Mouse (Mus musculus) inflammation-experienced regulatory T-cells, adult 6 months (primary cell): ENCODE measurements around the gene Lrmda. TPM values are rescaled to one million over a fixed set of nuclear protein-coding genes. Genes with fewer than 3 reads are reported as not detected.

Experiments used
- ATAC-seq: one replicate; pipeline ENCODE4 v1.8.0; 2017
- polyA plus RNA-seq, 3 experiments: library from polyadenylated mRNA; unstranded; fragments of 100-300 nt; shearing (Covaris generic); gene quantifications; one replicate each; pipeline ENCODE4 v1.2.1; 2017

Lrmda gene
- polyA plus RNA-seq, 3 experiments from 2014 or later = not detected

DNA sequence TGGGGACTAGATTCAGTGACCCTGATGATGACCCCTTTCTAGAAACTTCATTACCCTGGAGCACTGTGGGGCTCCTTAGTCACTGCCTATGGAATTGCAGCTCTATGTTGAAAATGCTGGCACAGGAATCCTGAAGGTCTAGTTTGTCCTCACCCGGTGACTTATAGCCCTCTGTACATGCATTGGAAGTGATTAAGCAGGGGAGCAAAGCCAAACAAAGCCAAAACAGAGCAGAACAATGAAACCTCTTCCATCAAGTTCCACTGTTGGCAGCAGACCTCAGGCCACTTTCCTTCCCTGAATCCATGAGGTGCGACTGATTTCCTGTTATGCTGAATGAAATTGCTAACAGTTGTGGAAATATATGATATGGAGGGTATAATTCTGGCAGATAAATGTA, 578.0 kb downstream of the Lrmda start:
- no peak for ATAC-seq

DNA sequence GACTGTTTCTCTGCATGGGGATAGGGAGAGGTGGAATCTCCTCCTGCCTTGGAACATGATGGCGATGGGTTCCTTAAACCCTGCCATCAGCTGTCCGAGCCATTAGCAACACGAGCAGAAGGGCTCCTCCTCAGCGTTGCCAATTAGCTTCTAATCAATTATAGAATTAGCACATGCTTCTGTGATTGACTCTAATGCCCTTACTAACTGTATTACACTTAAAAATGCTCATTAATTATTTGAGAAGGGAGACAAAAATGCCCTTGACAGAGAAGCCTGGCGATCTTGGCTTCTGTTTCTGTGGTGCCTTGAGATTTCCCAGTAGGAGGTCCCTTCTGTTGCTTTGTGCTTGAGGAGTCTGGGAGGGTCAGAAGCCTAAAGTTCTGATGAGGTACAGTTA, 579.1 kb downstream of the Lrmda start:
- ATAC-seq = no peak

DNA sequence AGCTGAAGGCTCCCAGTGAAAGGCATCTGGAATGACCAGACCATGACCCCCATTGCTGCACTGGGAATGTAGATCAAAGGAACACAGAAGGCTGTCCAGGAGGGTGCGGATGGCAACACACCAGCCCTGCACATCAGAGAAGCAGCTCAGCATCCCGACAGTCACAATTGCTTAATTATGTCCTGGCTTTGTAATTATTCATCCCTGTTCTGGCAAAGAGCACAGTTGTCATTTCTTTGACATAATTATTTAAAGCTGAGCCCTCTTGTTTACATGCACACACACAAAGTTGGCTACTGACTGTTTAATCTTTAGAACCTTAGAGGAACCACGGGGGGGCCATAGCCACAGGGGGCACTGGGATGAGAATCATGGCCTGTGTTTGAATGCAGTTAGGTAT, 580.7 kb downstream of the Lrmda start:
- ATAC-seq = no peak

DNA sequence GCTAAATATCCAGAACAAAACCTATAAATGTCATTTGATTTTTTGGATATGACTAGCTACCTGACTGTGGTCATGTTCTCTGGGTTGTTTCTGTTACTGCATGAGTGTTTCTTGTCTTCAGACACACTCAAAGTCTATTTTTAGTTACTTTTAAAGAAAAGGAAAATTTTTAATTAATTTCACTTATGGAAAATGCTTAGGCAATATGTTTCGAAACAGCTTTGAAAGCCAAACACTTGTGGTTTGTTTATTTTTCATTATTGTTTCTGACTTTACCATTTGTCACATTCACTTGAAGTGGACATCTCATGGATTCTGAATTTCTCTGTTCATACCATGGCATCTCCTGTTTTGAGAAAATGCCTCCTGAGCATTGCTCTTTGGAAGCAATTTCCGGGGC, 582.8 kb downstream of the Lrmda start:
- no peak for ATAC-seq

DNA sequence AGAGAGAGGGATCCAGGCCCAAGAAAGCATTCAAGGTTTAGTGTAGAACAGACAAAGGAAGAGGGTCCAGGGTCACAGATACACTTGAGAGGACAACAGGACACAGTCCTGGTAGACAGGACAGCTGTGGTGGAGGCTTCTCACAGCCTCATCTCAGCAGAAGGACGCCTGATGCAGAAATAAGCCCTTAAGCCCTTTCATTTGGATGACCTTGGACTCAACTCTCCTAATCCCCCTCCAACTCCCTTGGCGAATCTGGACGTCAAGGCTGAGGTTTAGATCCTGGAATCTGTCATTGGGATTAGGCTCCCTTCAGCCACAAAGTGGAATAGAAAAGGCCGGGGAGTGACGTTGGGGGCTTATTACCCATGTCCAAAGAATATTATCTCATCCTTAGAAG, 589.1 kb downstream of the Lrmda start:
- ATAC-seq = no peak

DNA sequence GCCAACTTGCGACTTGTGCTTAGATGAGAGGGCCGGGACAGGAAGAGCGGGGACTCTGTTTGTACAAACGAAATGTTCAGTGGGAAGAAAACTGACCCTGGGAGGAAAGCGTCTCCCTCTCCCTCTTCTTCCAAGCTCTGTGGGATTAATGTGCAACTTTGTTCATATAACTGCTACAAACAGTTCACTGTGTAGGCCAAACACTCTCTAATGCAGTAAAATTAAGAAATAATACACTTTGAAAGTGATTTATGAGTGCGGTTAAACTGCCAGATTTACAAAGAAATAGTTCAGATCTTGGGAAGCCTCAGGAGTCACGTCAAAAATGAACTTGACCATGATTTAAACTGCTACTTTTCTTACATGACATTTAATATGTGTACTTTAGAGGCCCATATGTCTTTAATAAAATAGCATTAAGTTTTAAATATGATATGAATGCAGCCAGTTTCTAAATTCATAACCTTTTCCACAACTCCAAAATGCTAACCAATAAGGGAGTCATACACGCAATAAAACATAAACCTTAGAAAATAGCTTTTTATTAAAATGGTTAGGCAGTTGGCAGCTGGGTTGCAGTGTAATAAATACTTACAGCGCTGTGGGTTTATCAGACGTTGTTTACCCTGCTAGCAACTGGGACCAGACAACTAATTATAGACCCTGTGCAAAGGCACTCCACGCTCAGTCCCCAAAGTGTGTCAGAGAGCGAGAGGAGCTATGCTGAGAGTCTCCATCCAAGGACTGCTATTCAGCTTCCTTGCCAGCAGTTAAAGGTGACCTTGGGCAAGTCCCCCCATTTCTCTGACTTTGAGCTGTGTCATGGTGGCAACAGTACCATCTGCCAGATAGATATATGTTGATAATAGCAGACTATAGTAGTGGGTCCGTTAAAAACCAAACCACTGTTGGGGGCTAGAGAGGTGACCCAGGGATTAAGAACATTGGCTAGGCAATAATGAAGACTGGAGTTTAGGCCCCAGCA, 590.0 kb downstream of the Lrmda start:
- no peak for ATAC-seq

DNA sequence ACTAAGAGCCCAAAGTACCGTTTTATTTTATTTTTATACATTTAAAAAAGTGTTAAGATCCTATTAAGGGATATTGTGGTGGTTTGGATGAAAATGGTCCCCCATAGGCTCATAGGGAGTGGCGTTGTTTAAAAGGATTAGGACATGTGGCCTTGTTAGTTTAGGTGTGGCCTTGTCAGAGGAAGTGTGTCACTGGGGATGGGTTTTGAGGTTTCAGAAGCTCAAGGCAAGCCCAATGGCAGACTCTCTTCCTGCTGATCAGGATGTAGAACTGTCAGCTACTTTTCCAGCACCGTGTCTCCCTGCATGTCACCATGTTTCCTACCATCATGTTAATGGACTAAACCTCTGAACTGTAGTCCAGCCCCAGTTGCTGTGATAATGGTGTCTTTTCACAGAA, 591.5 kb downstream of the Lrmda start:
- ATAC-seq = no peak

DNA sequence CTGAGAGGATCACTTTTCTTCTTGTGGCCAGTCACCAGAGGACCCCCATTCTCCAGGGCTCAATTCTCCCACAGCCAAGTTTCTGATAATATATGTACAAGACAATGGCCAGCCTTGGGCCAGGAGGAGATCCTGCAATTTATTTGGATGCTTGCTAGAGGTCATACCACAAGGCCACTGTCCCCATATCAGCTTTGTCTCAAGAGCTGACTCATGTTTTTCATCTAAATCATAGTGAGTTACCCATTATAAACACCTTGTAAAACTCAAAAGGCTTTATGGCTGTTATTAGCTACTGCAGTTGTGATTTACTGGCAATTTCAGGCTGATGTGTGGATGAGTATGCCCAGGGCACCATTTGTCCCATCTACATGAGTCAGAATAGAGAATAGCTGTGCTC, 600.7 kb downstream of the Lrmda start:
- no peak for ATAC-seq

DNA sequence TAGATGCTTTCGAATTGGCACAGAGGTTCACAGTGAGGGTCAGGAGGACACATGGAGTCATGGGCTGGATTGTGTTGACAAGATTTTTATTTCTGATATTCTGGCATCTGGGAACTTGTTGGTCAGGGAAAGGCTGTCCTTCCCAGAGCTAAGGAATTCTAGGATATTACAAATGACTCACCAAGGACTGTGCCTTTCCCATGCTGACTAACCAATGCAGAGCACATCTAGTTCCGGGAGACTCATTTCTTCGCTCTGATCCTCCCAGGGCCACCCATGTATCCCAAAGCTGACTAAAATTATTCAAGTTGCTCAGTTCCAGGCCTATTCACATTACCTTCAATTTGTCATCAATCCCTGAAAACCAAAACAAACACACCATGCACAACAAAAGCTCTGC, 602.4 kb downstream of the Lrmda start:
- ATAC-seq = no peak

DNA sequence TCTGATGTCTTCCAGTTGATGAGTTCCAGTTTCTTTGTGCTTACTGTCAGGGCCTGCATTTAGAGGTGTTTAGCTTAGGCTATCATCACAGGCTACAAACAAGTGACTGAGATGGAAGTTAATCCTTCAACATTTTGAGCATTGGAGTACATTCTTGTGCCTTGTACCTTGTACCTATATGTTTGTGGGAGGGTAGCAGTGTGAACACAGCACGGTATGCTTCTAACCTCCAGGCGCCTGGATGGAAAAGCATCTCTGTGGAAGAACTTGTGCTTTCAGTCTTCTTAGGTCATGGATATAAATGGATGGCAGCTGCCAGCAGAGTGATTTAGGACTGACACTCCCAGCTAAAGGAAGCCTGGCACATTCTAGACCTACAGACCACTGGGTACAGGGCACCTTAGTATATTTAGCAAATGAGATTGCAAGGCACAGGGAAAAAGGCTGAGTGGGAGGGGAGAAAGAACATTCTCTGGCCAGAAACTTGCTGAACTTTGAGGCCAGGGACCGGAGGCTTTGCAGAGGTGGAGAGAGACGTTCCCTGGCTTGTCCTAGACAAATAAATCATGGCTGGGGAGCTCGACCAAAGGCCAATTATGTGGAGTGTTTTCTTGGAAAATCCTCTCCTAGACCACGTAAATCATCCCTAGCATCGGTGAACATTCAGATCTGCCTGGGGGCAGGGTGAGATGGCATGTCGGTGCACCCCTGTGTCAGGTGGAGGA, 607.8 kb downstream of the Lrmda start:
- no peak for ATAC-seq

DNA sequence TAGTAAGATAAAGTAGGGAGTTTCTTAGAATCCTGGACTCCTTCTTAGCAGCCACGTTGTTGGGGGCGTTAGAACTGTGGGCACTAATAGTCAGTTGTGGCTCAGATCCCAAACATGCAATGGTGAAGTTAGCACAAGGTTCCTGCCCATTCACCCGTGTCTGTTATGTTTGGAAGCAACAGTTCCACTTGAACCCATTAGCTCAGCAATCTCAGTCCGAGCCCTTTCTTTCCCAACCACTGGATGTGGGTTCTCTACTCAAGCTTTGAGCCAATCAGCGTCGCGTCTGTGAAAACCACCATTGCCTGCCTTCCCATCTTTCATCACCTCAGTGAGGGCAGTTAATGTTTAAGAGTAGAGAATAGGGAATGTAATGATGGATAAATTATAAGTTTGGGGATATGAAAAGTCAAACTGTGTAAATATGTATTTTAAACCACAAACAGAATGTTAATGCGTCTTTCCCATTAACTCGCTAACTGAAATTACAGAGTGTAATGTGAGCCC, 610.9 kb downstream of the Lrmda start:
- ATAC-seq = no peak

DNA sequence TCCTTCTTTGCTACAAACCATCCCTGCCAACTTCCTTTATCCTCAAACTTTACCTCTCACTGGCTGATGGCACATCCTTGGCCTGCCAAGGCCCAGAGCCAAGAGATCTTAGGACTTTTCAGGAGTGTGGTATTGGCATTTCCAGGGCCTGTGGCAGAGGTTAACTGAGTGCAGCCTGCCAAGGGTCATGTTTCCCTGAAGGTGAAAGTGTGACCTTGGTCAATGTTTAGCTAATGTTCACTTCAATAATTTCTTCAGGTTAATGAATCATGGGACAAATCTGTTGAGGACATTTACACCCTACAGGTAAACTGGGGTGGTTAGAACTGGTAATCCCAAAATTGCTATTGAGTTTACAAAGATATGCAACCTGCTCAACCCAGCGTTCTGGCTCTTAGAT, 614.1 kb downstream of the Lrmda start:
- no peak for ATAC-seq

DNA sequence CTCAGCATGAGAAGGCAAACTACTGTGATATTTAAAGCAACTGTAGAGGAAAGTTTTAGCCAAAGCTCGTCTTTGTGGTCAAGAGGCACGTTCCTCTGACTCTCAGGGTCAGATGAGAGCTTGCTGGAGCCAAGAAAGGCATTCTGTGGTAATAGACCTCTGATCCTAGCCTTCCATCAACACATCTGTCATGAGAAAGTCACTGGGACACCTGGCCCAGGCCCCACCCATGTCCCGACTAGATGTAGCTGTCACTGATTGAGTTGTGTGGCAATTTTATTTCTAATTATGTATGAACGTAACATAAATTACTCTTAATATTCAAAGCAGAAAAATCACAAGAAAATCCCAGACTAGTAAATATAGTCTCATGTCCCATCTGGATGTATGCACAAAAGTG, 624.0 kb downstream of the Lrmda start:
- no peak for ATAC-seq

DNA sequence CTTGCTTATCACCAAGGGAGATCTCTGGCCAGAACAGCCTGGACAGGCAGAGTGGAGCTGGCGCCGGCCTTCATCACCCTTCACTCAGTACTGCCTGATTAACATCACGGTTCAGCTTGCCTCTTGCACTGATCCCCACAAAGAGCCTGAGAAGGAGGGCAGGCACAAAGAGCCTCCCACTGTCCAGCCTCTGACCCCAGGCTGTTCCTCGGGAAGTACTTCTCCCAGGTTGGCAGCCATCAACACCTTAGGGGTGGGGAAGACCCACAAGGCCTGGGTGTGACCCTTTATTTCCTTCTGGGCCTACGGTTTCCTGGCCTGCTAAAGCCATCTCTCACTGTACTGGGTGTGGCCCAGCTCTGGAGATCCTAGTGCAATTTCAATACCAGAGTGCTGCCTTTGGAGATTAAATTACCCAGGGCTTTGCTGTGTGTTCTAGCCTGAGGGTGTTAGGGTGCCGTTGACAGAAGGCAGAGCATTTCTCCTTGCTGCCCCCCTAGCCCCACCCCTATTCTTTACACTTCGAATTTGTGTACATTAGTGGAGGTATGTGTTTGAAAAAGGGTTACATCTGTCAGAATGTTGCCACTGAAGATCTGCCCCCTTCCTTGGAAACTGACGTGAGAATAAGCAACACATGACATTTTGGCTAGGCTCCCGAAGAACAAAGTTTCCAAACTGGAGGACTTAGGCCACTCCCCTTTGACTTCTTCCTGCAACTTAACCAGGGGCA, 628.5 kb downstream of the Lrmda start:
- ATAC-seq = no peak

DNA sequence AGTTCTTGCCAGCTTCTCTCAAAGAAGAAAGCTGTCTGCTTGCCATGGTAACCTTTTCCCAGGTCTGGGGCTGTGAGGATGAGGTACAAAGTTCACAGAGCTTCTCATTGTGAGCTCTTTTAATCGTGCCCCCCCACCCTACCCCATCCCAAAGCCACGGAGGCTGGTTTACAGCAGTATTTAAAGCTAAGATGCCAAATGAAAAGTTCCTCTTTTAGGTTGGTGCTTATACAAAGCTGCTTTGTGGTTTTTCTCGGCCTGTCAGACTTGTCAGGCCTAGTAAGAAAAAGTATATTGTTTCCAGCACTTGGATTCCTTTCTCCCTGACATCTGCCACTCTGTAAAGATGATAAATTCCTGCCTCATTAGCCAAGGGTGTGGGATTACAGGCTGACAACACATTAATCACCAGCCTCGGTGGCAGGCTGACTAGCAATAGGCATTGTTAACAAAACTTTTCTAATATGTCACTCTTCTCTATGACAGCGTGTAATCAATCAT, 629.9 kb downstream of the Lrmda start:
- ATAC-seq = no peak

DNA sequence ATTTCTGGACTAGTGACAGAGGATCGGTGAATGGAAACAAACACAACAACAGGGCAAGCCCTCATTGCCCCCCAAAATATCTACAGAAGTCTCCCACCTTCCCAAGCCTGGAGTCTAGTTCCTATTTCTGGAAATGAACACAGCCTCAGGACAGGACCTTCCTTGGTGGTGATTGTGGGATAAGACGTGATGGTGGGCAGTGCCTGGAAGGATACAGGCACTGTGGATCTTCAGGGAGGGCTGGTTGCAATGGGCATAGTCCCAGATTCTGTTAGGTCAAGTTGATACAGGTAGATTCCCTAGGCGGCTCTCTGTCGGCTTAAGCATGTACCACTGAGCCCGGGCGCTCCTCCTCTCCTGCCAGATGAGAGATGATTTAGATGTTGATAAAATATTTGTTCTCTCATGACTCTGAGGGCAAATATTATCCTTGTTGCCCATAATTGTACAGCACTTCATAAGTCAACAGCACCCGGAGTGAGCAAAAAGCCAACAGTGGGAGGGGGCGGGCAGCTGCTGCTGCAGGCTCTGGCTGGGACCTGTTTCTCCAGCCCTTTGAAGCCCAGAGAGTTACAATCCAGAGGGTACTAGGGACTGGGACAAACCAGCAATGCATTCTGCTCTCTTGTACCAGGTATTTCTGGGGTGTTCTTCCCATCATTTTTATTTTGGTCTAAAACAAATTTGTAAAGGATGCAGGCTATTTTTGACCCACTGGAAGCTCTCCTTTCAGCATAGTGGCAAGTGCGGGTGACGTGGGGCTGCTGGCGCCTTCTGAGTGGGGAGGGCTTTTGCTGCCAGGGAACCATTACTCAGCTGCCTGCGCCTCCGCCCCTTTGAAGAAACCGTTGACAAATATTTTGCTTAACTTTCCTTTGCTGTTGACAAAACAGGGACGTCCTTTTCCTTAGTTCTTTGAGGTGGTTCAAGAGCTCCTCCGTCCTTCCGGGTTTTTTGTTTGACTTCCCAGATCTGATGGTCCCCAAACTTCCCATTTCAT, 630.8 kb downstream of the Lrmda start:
- no peak for ATAC-seq

DNA sequence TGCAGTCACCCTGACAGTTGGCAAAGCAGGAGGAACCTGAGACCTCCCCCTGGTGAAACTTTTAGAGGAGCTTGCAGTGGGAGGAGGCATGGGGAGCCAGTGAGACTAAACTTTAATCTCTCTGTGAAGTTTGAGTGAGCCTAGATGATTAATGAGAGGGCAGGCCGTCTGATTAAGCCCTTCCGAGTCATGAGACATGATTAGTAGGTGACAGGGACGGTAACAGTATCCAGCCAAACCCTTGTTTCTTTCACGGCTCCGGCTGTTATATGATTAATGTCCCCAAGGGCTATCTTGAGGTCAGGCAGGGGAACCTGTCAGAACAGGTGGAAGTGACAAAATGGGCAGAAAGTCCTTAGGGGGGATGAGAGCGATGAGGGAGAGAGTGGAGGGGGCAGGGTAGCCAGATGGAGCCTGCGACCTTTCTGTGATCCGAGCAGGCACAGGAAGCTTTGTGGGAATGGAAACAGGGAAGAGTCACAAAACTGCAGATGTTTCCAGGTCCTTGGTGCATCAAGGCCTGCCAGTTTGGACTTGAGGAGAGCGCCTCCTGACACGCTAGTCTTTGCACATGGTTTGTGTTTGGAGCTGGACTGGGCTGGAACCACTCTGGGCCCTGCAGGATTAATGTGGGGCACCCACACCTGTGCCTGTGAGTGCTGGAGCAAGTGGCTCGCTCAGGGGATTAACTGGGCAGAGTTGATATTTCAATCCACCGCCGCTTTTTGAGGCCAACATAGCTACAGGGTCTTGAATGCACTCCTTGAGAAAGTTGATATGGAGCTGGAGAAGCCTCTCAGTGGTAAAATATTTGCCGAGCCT, 631.8 kb downstream of the Lrmda start:
- no peak for ATAC-seq

DNA sequence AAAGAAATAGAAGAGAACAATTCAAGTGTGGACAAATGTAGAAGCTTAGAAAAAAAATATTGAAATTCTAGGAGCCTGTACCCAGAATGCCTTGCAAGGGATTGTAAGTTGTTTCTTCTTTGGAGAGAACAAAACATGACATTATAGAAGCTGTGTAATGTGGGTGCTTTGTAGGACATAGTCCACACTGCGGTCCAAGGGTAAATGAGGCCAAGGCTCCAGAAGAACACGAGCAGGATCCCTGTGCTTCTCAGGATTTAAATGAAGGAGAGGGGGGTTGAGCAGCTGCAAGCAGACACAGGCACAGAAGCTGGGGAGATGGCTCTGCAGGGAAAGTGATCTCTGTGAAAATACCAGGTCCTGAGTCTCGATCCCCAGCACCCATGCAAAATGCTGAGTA, 643.0 kb downstream of the Lrmda start:
- ATAC-seq = no peak

DNA sequence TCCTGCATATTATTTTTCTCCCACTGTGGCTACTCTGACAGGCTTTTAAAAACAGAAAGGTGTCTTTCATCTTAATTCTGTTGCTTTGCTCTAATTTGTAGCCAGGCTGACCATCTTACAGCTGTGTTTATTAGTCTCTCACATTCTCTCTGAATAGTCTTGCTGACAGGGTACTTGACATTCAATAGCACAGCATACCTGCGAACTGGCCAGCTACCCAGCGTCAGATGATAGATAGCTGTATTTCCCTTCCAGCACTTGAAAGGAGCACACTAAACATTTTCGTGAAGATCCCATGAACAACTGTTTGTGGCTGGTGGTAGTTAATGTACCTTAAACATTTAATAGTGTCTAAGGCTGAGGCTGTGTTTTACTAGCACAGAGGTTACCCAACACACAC, 646.9 kb downstream of the Lrmda start:
- ATAC-seq = no peak

DNA sequence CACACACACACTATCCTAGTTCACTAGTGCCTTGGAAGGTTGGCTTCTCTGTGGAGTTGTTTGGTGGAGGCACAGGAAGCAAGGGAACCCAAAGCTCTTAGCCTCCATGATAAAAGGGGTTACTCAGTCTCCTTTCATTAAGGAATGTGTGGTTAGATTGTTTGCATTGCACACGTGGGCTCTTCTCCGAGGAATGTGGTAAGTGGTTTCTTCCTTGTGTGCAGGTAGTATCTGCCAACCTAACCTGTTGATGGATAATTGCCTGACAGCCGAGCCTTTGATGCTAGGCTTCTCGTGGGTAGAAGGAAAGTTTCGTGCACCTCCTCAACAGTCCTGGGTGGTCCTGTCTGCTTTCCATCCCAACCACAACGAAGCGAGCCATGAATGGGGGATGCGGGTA, 648.8 kb downstream of the Lrmda start:
- no peak for ATAC-seq

DNA sequence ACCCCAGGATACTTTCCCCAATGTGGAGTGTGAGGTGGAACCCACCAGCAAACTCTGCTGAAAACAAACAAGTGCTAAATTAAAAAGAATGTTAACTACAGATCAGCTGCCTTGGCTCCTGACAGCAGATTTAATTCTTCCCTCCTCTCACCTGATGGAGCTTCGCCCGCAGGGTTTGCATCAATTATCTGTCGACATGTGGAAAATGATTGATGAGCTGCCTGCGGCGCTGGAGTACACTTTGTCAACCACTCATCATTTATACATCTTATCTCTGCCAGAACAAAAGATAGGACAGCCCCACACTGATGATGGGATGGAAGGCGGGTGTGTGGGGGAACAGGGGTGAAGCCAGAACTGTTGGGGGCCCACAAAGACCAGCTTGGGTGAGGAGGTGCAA, 649.2 kb downstream of the Lrmda start:
- no peak for ATAC-seq
